Mouse (Mus musculus) olfactory bulb, adult 2 months (tissue): Measurements from ENCODE around the gene Jarid2.

Source experiments
- CTCF ChIP-seq: fragments of 200-500 bp; IDR thresholded peaks from 2 replicates; pipeline ENCODE4 v1.5.1; 2012; ENCODE audit warnings: low read depth, mild to moderate bottlenecking, low read length, moderate library complexity; ENCODE audit not compliant: insufficient read depth
- POLR2A ChIP-seq: fragments of 200-500 bp; IDR thresholded peaks from 2 replicates; pipeline ENCODE4 v1.6.1; 2012; ENCODE audit warnings: mild to moderate bottlenecking, low read depth, low read length, moderate library complexity; ENCODE audit not compliant: insufficient read depth

DNA sequence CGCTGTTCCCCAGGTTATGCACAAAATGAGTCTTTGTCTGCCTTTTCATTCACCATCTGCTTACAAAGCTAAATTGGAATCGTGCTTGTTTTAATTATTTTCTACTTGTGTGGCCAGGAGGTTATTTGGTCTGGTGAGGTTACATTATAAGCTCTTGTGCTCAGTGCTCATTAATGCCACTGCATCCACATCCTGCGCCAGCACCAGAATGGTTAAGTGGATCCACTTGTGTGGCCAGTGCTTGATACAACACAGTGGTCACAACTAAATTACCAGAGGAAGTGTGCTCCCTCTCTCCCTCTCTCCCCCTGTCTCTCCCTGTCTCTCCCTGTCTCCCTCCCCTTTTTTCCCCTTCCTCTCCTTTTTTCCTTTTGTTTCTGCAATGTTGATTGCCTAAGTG, 66.6 kb downstream of the Jarid2 start:
- TF ChIP-seq POLR2A, result no peak
- no peak for TF ChIP-seq CTCF
